Mouse (Mus musculus): Measurements from ENCODE around the gene Tbcd. TPM values are rescaled to one million over a fixed set of nuclear protein-coding genes. Genes with fewer than 3 reads are reported as not detected.

Gene Tbcd
- total and polyA plus RNA-seq, 3 experiments: 62.1 to 86.7 (median 70.4) TPM

GRCm38 (mm10) chr11:121649900-121650299 is 198.2 kb downstream of the Tbcd start:
- Histone ChIP-seq H3K36me3 (replicated peaks in 1 of 2; ENCODE audit: control insufficient read depth in 1 of 2, insufficient read depth in 1 of 2, low read length in 1 of 2) (peaks cover 37 to 77% of the 10 kb centered on the region in 2 experiments), H3K4me2 (ENCODE audit: insufficient read depth, low read depth, poor library complexity, severe bottlenecking) (no peak overlapping the region), H3K9ac (ENCODE audit: insufficient read depth, low read depth) (no peak overlapping the region), H3K4me1 (ENCODE audit: control insufficient read depth in 1 of 2, insufficient read depth in 2 of 2) (peaks cover 0 to 7% of the 10 kb centered on the region in 2 experiments; a peak in 2 of 4 replicates), H3K27ac (ENCODE audit: insufficient read depth, low read depth) (no peak overlapping the region), H3K9me3 (replicated peaks; ENCODE audit: low read length) (no peaks in the 10 kb centered on the region), H3K79me2 (replicated peaks; ENCODE audit: control insufficient read depth, extremely low read depth, insufficient read depth, poor library complexity, severe bottlenecking) (no peaks in the 10 kb centered on the region), H3K4me3 (replicated peaks in 1 of 3; ENCODE audit: low read depth in 2 of 3, low read length in 2 of 3, poor library complexity in 1 of 3) (no peak overlapping the region), H3K27me3 (replicated peaks) (no peaks in the 10 kb centered on the region)
- DNase-seq (ENCODE audit: extremely low read depth): no peak
- in situ Hi-C loops (cut with MboI; ENCODE audit: low pct_ligation_motif_present, low pct_unique_long_range_greater_than_20kb, low sequenced_read_pairs) (no loop called here), dilution Hi-C loops (cut with MboI; ENCODE audit: extremely low pct_ligation_motif_present, extremely low pct_unique_long_range_greater_than_20kb, low sequenced_read_pairs) (no loop called here)
- no peak for TF ChIP-seq CHD2 (IDR thresholded peaks at IDR 0.05; ENCODE audit: low read length)
- TF ChIP-seq RAD21 (IDR thresholded peaks at IDR 0.05; ENCODE audit: low read depth, low read length): peak; percentile 12
- TF ChIP-seq CTCF (conservative IDR thresholded peaks at IDR 0.05 in 1 of 2, IDR thresholded peaks at IDR 0.05 in 1 of 2; ENCODE audit: low read depth in 2 of 2, low read length in 2 of 2): peak in 1 of 2 experiments; percentile 21; a peak in 1 of 4 replicates

- Histone ChIP-seq H3K79me2 (replicated peaks; ENCODE audit: control insufficient read depth, extremely low read depth, insufficient read depth, poor library complexity, severe bottlenecking) (no peaks in the 10 kb centered on the region), H3K27me3 (replicated peaks) (no peaks in the 10 kb centered on the region), H3K9me3 (replicated peaks; ENCODE audit: low read length) (no peaks in the 10 kb centered on the region), H3K4me2 (ENCODE audit: insufficient read depth, low read depth, poor library complexity, severe bottlenecking) (no peak overlapping the region), H3K4me3 (replicated peaks in 1 of 3; ENCODE audit: low read depth in 2 of 3, low read length in 2 of 3, poor library complexity in 1 of 3) (no peak overlapping the region), H3K4me1 (ENCODE audit: control insufficient read depth in 1 of 2, insufficient read depth in 2 of 2) (peaks cover 0 to 5% of the 10 kb centered on the region in 2 experiments; a peak in 1 of 4 replicates), H3K9ac (ENCODE audit: insufficient read depth, low read depth) (no peak overlapping the region), H3K27ac (ENCODE audit: insufficient read depth, low read depth) (no peak overlapping the region), H3K36me3 (replicated peaks in 1 of 2; ENCODE audit: control insufficient read depth in 1 of 2, insufficient read depth in 1 of 2, low read length in 1 of 2) (peaks cover 40 to 78% of the 10 kb centered on the region in 2 experiments)
- dilution Hi-C loops (cut with MboI; ENCODE audit: extremely low pct_ligation_motif_present, extremely low pct_unique_long_range_greater_than_20kb, low sequenced_read_pairs): no loop called here
- in situ Hi-C loops (cut with MboI; ENCODE audit: low pct_ligation_motif_present, low pct_unique_long_range_greater_than_20kb, low sequenced_read_pairs): no loop called here
- no peak for DNase-seq (ENCODE audit: extremely low read depth)
- TF ChIP-seq NRF1 (IDR thresholded peaks at IDR 0.05; ENCODE audit: low read depth, low read length): no peak
- TF ChIP-seq SIN3A (IDR thresholded peaks at IDR 0.05; ENCODE audit: low read length): no peak
- no peak for TF ChIP-seq BHLHE40 (IDR thresholded peaks at IDR 0.05; ENCODE audit: low read depth, low read length)
- no peak for TF ChIP-seq ZMIZ1 (IDR thresholded peaks at IDR 0.05; ENCODE audit: low read depth, low read length)
- TF ChIP-seq NELFE (IDR thresholded peaks at IDR 0.05; ENCODE audit: low read depth, low read length): no peak
- TF ChIP-seq ZC3H11A (IDR thresholded peaks at IDR 0.05; ENCODE audit: low read depth, low read length): no peak
- no peak for TF ChIP-seq ZKSCAN1 (IDR thresholded peaks at IDR 0.05; ENCODE audit: borderline replicate concordance, low read depth, low read length)
- no peak for TF ChIP-seq KAT2A (IDR thresholded peaks at IDR 0.05; ENCODE audit: insufficient replicate concordance, low read length)
- TF ChIP-seq ETS1 (conservative IDR thresholded peaks at IDR 0.05; ENCODE audit: low read depth, low read length): no peak
- TF ChIP-seq MXI1 (IDR thresholded peaks at IDR 0.05; ENCODE audit: low read depth, low read length): no peak
- TF ChIP-seq TBP (conservative IDR thresholded peaks at IDR 0.05; ENCODE audit: low read depth, low read length): no peak
- no peak for TF ChIP-seq MAX (IDR thresholded peaks at IDR 0.05; ENCODE audit: low read length)
- no peak for TF ChIP-seq UBTF (IDR thresholded peaks at IDR 0.05; ENCODE audit: low read depth, low read length)
- no peak for TF ChIP-seq EP300 (IDR thresholded peaks at IDR 0.05; ENCODE audit: low read length)
- no peak for TF ChIP-seq TCF12 (IDR thresholded peaks at IDR 0.05; ENCODE audit: low read depth, low read length)
Measured at GRCm38 (mm10) chr11:121650668-121651067, 198.9 kb downstream of the Tbcd start.

Data from CH12.LX (cell line).